Mouse (Mus musculus) frontal cortex, adult (tissue): ENCODE results near the gene Chkb.

ENCODE experiments used
- ATAC-seq: cut with Nextera tagmentation; 2 replicates; pipeline ENCODE4 v1.9.2; 2017; ENCODE audit warnings: mild to moderate bottlenecking, moderate library complexity, mixed read lengths; ENCODE audit not compliant: low TSS enrichment

Chkb gene

DNA sequence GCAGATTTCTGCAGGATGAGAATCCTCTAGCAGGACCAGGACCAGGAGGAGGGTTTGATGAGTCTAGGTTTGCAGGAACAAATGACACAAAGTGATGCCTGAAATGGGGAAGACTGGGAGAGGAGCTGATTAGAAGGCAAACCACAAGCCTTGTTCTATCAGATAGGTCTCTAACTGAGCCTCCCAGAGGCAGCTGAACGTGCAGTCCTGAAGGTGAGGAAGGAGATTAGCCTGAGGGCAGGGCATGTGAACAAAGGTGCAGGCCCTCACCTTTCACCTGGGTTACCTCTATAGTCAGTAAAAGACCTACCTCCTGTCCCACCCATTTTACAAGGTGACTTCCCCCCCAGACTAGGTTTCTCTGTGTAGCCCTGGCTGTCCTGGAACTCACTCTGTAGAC, 30.0 kb downstream of the Chkb start:
- ATAC-seq = no peak

DNA sequence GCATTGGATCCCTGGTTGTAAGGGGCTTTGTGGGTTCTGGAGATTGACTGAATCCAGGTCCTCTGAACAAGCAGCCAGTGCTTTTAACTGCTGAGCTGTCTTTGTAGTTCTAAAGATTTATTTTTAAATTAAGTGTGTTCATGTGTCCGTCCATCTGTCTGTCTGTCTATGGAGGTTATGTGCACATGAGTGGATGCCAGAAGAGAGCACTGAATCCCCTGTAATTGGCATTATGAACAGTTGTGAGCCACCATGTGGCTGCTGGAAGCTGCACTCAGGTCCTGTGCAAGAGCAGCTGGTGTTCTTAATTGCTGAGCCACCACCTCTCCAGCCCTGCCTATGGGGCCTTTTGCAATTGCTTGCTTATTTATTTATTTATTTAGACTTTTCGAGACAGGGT, 31.6 kb downstream of the Chkb start:
- ATAC-seq = no peak

DNA sequence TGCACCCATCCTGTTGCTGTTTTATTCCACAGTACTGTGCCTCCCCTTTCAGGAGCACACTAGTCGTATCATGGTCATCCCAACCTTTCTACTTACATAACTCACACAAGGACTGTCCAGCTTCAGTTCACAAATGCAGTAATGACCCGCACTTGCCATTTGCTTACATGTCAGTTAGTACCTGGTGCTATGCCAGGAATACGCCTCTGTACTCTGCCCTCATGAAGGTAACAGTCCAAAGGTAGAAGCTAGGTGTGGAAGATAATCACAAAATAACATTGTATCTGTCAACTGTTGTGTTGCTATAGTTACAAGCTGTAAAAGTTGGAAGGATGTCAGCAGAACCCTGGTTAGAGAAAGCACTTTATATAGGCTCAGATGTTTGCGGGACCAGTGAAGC, 32.8 kb downstream of the Chkb start:
- ATAC-seq = no peak

DNA sequence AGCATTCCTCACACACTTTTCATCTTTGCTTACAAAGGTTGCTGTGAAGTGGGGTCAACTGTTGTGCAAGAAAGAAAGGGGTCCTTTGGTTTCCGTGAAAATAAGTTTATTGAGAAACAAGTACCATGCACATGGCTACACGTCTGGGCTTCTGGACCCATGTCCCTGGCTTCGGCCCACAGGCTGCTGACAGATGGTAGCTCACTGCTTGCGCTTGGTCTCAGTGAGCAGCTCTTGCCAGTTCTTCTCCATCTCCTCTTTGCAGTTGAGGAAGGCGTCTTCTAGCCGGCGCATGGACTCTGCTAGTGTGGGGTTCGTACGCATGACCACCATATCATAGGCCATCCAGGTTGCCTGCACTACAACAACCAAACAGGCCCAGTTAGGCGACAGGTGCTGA, 39.6 kb downstream of the Chkb start:
- ATAC-seq = no peak

DNA sequence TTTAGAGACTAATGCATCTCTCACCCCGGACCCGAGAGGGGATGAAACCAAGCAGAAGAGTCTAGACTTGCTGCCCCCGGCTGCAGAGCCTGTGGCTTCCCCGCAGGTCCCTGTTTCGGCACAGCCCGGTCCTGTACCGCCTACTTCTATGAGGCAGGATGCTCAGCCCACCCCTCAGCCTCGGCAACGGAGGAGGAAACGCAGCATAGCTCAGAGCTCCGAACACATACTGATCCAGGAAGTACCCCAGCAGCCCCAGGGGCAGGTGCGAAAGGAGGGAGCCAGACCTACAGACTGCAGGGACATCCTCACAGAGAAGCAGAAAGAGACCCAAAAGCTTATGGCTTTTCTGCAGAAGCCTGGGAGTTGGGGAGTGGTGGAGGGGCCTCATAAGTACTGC, 42.6 kb downstream of the Chkb start:
- no peak for ATAC-seq

DNA sequence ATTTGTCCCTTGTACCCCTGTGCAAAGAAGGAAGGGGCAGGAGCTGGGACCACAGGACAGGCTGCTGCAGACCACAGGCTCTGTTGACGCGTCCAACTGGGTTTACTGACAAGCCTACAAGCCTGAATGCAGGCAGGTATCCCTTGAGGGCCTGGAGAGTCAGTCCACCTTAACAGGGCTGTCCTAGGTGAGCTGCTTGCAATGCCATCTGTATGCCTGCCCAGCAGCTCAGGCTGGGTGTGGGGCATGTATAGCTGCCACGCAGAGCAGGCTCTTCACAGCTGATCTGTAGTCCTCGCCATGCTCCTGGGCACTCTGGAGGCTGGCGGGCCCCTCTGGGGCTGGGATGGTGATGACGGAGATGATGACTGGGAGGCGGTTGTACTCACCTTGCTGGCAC, 45.1 kb downstream of the Chkb start, which contains the start of gene Klhdc7b:
Gene Klhdc7b (plus strand): TSS at position 301 of the 400 bp plus-strand sequence.
- no peak for ATAC-seq

DNA sequence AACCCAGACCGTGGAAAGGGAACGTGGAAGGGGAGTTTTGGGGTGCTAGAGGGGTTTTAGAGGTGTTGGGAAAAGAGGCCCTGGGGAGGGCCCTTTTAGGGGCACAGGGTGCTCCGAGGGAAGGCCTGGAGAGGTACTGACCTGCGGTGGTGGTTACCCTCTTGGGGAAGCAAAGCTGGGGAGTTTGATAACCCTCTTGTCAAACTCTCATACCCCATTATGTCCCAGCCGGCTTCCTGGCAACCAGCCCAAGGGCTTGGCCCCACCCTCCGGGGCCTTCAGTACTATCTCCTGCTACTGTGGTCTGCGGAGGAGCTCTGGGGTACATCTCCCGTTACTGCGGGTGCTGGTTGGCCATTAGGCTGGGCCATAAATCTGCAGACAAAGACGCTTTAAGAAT, 50.3 kb downstream of the Chkb start:
- no peak for ATAC-seq

DNA sequence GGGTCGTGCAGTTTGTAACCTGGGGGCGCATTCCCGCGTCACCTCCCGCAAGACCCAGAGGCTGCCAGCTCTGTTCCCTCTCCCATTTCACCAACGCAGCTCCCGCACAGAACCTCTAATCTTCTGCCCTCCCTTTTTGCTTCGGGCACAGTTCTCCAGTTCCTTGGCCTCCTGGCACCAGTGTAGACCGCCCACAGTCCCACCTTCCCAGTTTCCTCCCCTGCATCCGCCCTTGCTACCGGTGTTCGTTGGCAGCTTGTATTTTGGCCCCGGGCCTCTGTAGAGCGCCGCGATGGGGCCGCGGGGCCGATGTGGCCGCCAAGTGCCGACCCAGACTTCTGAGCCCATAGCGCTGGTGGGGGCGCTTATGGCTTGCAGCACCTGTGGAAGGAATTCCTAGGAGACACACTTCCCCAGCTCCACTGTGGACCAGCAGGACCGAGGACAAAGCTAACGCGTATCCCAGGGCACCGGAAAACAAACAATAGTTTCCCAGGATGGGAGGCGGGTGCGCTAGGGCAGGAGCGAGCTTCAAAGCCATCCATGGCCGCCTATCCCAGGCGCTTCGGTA, 50.8 kb downstream of the Chkb start, which contains the start of gene Odf3b:
Gene Odf3b (minus strand): TSS at position 452 of the 571 bp plus-strand sequence.
- peak; percentile 40 for ATAC-seq

DNA sequence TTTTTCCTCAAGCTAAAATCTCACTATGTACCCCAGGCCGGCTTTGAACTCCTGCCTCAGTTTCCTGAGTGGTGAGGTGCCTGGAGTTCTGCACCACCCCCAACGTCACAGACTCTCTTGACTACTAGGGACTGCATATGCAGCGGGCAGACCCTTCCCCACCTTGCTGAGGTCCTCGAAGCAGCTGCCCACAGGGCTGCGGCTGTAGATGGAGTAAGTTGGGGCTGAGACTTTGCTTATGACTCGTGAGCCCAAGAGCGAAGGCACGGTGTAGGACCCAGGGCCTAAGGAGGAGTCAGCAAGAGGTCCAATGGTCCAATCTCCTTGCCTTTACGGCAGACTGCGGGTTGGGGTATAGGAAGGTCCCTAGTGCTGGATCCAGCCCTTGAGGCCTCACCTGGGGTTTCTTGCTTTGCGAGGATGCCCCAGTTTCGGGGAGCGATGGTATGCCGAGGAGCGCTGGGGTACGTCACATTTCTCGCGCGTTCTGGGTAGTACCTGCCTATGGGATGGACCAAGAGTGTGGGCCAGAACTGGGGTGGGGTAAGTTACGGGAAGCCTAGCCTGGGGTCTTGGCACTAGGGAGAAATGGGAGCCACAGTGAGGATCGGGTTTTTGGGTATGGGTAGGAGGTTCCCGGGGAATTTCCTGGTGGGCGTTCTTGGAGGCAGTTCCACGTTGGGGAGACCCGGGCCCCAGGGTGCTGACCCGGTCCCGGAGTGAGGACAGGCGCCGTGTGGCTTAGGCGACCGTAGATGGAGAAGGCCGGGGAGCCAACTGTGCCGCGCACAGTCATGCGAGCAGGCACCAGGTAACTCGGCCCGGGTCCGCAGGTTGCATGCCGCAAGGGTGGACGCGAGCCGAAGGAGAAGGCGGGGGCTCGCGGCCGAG, 51.5 kb downstream of the Chkb start:
- ATAC-seq = no peak

DNA sequence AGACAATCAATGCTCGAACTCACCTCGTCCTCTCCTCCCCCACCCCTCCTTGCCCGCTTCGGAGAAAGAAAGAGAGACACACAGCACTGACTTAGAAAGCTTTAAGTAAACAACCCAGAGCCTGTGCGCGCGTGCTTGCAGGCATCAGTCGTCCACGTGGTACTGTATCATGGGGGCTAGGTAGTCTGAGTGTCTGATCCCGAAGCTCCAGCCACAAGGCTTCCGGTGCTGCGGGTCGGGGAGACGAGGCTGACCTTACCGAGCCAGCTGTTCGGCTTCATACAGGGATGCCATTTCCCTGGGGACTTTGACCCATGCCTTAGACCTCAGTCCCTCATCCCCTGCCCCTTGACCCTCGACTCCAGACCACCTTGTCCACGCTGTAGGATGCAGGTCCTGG, 52.3 kb downstream of the Chkb start:
- no peak for ATAC-seq

DNA sequence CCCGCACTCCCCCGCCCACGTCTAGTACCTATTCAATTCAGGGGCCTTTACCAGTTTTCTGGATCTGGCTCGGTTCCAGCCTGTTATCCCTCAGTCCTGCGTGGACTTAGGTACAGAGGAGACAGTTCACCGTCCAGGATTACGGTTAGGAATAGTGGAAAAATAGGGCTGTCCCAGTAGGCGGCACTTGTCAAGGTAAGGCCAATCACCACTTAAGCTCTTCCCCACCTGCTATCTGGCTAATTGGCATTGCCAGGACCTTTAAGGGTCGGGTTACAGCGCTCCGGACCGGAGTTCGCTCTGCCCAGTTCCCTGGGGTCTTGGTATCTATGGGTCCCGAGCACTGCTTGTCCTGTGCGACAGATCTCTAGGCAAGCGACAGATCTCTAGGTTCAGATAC, 52.8 kb downstream of the Chkb start, which contains the start of gene Tymp:
Gene Tymp (minus strand): TSS at position 83 of the 400 bp plus-strand sequence.
- no peak for ATAC-seq
